Mouse (Mus musculus): Measurements from ENCODE around the gene 4933430I17Rik.
"Not testable (repeated sequence)": the region's sequence is repeated elsewhere in the genome, so short reads cannot be mapped to it uniquely, and the experiment has no call there.

4933430I17Rik gene

DNA sequence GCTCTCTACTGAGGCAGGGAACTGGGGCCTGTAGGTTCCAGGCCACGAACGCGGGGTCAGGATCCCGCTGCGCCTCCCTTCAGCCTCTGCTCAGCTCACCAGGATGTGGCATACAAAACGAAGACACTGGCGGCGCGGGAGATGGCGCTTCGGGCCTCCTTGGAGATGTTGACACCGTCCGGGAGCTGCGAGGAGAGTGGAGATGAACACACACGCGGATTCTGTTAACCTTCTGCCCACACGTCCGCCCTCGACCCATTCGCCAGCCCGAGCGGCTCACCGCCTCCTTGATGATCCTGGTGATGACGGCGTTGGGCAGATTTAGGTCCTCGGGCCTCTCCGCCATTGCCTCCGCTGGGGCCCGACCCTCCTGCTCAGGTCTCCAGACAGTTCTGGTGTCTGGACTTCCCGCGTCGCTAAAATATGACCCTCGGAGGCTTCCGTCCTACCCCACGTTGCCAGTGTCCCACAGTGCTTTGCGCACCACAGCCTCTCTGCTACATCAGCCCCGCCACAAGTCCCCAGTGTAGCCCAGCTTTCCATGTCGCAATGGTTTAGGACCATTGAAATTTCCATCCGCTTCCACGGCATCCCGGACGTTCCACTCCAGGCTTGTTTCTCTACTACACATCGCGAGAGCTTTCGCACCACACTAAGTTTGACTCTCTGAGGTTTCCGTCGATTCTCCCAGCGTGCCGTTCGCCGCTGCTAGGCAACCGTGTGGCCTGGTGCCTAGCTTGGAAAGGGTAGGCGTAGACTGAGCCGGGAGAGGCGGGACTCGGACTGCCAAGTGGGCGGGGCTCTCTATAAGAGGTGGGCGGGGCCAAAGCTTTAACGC is at the start of gene 4933430I17Rik, which contains the start of gene Pole3:
TSS of gene 4933430I17Rik (plus strand) at position 719 of the 838 bp plus-strand sequence.
TSS of gene Pole3 (minus strand) at position 418 of the 838 bp plus-strand sequence.
- DNase-seq: peak; percentile 97

- DNase-seq: no peak
Observed at GRCm38 (mm10) chr4:62475793-62476192, 49.4 kb upstream of the 4933430I17Rik start.

DNA sequence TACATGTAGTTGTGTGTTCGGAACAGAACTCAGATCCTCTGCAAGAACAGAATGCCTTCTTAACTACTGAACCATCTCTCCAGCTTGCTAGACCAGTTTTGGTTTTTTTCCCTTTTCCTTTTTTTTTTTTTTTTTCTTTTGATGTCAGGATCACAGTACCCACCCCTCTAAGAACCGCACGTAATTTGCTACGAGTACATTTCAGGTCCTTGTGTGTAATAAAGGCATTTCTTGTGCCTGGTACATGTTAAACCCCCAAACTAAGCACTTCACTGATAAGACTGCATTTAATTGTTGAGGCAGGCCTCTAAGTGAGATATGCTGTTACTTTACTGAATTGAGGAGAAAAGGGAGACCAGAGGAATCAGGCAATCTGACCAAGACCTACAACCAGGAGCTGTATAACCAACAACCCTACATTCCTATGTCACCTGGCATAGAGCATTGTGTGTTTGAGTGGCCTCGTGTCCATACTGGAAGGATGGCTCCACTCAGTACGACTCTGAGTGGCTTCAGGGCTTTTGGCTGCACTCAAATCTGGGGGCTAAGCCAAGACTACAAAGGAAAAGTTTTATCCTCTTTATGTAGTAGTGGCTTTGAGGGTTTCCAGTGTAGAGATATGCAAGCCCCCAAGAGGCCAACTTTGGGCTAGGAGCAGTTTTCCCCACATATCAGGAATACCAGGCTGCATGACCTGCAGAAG is 47.5 kb upstream of the 4933430I17Rik start:
- no peak for DNase-seq

- not testable (repeated sequence) for DNase-seq
Observed at GRCm38 (mm10) chr4:62479593-62479936, 45.6 kb upstream of the 4933430I17Rik start.

DNA sequence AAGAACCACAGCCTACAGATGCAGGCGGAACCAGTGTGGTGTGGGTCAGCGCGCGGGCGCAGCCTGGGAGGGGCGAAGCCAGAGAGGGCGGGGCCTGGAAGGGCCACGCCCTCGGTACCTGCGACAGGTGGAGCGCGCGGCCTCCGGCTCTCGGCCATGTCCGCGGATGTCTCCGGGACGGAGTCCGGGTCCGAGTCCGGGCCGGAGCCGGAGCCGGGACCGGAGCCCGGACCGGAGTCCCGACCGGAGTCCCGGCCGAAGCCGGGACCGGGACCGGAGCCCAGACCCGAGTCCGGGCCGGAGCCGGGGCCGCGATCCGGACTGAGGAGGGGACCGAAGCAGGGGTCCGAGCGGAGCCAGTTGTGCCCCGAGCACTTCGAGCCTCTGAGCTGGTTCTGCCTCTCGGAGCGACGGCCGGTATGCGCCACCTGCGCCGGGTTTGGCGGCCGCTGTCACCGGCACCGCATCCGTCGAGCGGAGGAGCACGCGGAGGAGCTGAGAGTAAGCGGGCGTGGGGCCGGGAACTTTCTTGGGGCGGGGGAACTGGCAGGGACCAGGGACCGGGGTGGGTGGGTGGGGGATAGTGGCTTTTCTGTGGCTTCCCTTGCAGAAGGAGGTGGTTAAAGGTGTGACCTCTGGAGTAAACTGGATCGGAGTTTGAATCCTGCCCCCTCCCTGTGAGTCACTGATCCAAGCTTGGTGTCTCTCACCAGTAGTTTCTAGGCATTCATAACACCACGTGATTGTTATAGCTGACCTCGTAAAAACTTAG is 45.0 kb upstream of the 4933430I17Rik start, which contains the start of gene Bspry:
TSS of gene Bspry (plus strand) at position 117 of the 772 bp plus-strand sequence.
- peak; percentile 75 to 89 for DNase-seq

DNA sequence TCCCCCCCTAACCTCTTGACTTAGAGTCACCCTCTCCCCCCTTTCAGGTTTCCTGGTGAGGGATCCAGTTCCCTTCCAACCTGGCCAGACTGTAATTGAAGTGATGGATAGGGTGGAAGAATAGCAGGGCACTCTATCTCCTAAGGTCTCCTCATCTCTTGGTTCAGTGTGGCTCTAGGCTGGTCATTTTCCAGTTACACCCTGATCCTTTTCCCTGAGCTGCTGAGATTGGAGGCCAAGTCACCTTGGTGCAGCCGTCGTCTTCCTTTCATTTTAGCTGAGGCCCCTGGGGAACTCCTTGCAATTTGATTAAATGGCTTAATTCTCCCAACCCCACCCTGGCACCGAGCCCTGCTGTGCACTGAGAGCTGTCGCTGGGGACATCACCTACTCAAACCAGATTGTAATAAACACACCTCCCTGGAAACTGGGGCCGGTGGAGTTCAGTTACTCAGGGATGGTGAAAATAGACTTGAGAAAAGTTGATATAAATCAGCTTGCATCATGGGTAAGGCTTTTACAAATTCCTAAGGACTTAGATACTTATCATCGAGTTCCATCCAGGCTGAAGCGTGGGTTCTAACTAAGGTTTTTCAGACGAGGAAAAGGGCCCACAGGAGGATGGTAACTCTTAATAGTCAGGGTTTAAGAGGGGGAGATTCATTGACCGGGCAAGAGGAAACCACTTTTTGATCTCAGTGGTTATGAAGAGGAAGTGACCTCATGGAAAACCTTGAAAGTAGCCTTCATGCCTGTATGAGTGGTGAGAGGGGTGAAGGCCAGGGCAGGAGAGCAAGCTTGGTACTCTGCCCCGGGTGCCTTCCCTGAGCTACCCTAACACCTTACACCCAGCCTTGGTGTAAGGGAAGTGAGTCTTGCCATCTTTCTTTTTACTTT is 44.2 kb upstream of the 4933430I17Rik start:
- DNase-seq: peak; percentile 56 to 60

DNA sequence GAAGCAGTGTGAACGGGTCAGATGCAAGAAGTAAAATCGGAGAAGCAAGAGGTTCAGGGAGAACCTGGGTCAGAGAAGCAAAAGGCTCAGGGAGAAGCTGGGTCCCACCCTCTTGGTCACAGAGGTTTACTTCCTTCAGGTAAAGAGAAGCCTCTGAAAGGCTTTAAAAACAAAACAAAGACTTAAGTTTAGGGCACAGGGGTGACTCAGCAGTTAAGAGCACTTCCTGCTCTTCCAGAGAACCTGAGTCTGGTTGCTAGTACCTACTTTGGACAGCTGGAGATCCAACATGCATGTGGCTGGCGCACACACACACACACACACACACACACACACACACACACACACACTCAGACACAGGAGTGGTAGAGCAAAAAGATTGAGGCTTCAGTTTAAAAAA is 40.2 kb upstream of the 4933430I17Rik start:
- DNase-seq: no peak

DNA sequence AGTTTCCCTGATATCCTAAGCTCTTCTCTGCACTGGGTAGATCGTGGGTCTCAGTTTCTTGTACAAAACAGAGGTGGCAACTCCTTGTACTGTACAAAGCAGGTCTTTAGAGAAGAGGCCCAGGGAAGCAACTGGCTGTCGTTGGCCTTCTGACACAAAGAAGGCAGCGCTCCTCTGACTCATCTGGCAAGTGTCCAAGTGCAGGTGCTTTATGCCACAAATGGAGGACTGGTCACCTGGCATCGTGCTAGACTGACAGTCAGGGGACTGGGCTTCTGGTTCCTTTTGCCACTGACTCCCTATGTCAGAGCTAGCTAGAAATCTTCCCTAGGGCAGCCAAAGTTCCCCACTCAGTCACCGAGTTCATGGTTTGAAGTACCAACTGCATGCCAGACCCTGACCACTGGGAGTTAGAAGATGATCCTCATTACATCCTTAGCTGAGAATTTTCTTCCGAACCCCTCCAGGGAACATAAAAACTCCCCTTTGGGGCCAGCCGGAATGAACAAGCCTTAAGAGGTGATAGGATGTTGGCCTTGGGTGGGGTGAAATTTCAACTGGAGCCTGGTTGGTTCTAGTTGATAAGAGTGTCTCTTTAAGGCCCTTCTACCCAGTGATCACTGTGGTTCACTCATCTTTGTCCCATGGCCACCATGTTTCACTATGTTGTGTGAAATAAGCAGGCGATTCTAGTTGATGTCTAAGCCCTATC is 39.6 kb upstream of the 4933430I17Rik start:
- DNase-seq: peak; percentile 20 to 51

- DNase-seq: no peak
Observed at GRCm38 (mm10) chr4:62486162-62486696, 38.9 kb upstream of the 4933430I17Rik start.

GRCm38 (mm10) chr4:62487172-62487571 is 38.0 kb upstream of the 4933430I17Rik start:
- DNase-seq: no peak

DNA sequence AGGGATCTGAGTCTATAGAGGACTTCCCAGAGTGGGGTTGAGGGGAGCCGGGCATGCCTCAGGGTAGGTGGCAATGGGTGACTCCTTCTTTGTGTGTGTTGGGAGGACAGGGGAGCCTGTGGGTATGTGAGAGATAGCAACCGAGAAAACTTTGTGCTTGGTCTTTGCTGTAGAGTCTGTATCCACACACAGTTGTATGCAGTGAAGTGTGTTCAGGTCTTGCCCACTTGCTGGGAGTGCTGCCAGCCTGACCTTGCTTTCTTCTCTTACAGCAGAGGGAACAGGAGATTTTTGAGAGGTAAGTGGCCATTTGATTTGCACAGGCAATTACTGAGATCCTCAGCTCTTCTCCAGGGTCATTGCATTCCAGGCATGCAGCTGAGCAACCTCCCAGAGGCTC is 37.3 kb upstream of the 4933430I17Rik start:
- DNase-seq: no peak

- no peak for DNase-seq
Observed at GRCm38 (mm10) chr4:62492682-62493081, 32.5 kb upstream of the 4933430I17Rik start.

DNA sequence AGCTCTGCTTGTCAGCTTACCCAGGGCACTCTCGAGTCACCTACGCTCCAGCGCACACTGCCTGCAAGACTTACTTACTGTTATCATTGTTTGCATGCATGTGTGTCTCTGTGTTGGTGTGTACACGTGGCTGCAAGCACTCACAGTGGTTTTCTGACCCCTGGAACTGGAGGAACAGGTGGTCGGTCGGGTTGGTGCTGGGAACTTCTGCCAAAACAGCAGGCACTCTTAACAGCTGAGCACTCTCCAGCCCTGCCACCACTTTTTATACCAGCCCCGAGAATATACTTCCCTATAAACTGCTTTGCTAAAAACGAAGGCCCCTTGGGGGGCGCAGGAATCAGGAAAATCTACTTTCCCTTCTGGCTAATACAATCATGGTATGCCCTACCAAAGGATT is 30.9 kb upstream of the 4933430I17Rik start:
- DNase-seq: no peak

DNA sequence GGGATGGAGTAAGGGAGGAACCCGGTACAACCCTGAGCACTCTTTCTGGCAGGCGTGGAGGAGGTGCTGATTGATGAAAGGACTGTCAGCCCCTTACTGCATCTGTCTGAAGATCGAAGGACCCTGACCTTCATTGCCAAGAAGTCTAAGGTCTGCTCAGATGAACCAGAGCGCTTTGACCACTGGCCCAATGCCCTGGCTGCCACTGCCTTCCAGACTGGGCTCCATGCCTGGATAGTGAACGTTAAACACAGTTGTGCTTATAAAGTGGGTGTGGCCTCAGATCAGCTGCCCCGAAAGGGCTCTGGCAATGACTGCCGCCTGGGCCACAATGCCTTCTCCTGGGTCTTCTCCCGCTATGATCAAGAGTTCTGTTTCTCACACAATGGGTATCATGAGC is 29.2 kb upstream of the 4933430I17Rik start:
- DNase-seq: peak; percentile 83 to 91

DNA sequence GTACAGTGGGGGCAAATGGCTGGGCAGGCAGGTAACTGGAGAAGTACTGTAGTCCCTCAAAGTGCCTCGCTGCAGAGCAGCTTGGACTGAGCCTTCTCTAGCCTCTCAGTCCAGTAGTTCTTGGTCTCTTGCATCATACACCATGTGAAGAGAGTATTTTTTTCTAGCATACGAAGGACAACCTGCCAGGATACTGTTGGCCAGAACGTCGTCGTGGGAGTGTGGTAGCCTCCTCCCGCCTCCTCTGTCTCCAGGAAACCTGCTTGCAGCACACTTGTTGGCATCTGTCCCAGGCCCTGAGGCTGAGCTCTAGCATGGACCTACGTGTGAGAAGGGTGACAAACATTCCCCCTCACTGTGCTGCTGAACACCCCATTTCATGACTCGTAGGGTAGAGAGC is 28.4 kb upstream of the 4933430I17Rik start:
- DNase-seq: peak; percentile 84 to 93

DNA sequence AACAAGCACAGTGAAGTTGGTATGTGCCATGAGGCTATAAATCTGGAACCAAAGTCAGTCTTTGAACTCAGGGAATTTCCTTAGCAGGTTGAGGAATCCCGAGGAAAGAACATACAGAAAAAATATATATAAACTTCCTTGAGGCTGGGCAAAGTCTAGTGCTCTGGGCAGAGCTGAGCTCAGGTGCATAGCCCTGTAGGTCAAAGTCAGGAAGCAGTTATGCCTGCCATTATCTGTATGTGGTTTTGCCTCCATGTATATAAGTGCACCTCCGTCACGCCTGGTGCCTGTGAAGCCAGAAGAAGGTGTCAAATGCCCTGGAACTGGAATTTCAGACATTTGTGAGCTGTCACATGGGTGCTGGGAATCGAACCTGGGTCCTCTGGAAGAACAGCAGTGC is 24.4 kb upstream of the 4933430I17Rik start:
- DNase-seq: no peak

GRCm38 (mm10) chr4:62501534-62501933 is 23.6 kb upstream of the 4933430I17Rik start:
- no peak for DNase-seq

GRCm38 (mm10) chr4:62501964-62502732 is 23.0 kb upstream of the 4933430I17Rik start:
- peak; percentile 95 to 96 for DNase-seq

- DNase-seq: peak; percentile 49 to 81
Observed at GRCm38 (mm10) chr4:62502969-62503368, 22.2 kb upstream of the 4933430I17Rik start.

- no peak for DNase-seq
Observed at GRCm38 (mm10) chr4:62503374-62503970, 21.7 kb upstream of the 4933430I17Rik start, which contains the start of gene Hdhd3. TSS of gene Hdhd3 (minus strand) at chr4:62503467.
